Mouse (Mus musculus) mature B cell (primary cell): ENCODE measurements around the gene Max.

Experiments used
- in situ Hi-C: fragments of 300-500 bp; cut with MboI; formaldehyde crosslinking; loops from 2 replicates; pipeline ENCODE4 v1.14.3; 2019

The Max gene

GRCm38 (mm10) chr12:76889404-76890184 is 72.4 kb downstream of the Max start:
- in situ Hi-C loops, result no loop called here

DNA sequence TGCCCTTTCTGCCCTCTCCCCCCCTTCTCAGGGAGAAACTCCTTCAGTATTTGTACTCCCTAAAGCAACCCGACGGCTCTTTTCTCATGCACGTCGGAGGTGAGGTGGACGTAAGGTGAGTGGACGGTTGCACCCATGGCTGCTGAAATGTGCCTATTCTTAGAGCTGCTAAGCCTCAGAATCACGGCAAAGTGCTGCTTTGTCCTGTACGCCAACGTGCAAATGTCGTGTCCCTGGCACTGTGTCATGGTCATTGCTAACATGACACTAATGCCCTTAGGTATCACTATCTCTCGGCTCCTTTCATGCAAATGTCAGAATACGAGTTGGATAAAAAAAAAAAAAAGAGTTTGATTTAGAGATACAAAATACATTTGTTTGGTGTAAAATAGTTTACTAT is 74.1 kb downstream of the Max start:
- in situ Hi-C loops, result no loop called here
